Mouse (Mus musculus) megakaryocyte-erythroid progenitor cell, adult 5-6 weeks (primary cell): ENCODE data around the gene St8sia2. TPM values are rescaled to one million over a fixed set of nuclear protein-coding genes. Genes with fewer than 3 reads are reported as not detected.
"Not testable (repeated sequence)": the region's sequence is repeated elsewhere in the genome, so short reads cannot be mapped to it uniquely, and the experiment has no call there.

Experiments
- ATAC-seq: replicated peaks from 2 replicates; pipeline ENCODE4 v1.8.0; 2016; ENCODE audit warnings: mild to moderate bottlenecking, inconsistent platforms; ENCODE audit not compliant: severe bottlenecking, poor library complexity, low FRiP score, low TSS enrichment
- total RNA-seq, 2 experiments: library from RNA; stranded (forward) in 1 of 2; stranded (reverse) in 1 of 2; fragments of 200-1000, 215-1000 nt in 1 of 2; fragments of >200 nt in 1 of 2; fragmentation: Nextera tagmentation in 1 of 2; gene quantifications; 2 replicates each; pipeline ENCODE4 v1.2.3; 2014 to 2017

The St8sia2 gene
- total RNA-seq, 2 experiments from 2014 or later = not detected

- no peak for ATAC-seq
Measured at GRCm38 (mm10) chr7:74000743-74001510, 12.6 kb downstream of the St8sia2 start.

DNA sequence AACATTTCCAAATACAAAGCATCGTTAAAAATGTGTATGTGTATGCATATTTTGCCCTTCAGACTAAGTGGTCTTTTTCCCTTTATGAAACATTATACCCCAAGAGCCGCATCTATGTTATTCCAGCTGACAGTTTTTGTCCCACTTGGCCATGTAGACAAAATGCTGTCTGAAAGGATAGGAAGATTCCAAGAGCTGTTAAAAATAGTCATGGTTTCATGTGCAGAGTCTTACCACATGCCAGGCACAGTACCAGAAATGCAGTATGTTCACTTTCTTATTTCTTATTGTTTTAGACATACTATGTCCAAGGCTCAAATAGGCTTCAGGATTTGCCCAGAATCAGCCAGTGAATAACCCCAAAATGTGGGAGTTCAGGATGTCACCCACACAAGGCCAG is 24.1 kb downstream of the St8sia2 start:
- no peak for ATAC-seq

DNA sequence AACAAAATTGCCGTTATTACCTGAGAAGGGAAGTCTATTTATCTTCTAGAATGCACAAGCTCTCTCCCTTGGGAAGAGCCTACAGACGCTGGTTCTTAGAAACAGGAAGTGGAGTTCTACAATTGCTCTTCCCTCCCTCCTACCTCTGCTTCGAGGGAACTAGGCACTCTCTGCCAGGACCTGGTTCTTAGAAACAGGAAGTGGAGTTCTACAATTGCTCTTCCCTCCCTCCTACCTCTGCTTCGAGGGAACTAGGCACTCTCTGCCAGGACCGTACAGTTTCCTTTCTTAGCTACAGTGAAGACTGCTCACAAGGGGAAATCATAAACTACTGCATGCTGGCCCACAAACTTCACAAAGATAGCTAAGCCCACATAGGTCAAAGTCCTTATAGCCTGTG is 41.3 kb downstream of the St8sia2 start:
- not testable (repeated sequence) for ATAC-seq

- no peak for ATAC-seq
Measured at GRCm38 (mm10) chr7:73965164-73965563, 48.3 kb downstream of the St8sia2 start.

- no peak for ATAC-seq
Measured at GRCm38 (mm10) chr7:73962431-73962830, 51.1 kb downstream of the St8sia2 start.

DNA sequence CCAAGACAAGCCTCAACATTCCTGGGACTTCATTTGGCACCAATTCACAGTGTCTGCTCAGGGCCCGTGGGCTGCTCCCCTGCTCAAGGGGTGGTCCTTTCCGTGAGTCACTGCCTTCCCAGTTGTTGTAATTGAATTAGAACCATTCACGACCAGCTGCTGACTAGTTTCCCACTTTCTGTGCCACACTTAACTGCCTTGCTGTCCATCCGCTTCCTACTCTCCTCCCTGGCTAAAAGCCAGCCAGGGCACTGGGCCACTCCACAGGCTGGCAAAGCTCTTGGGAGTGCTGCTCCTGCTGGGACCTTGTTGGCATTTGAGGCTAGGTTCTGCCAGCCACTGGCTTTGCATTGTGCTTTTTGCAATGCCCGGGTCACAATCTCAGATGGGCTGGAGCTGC is 59.0 kb downstream of the St8sia2 start:
- ATAC-seq = no peak

GRCm38 (mm10) chr7:73953131-73953530 is 60.4 kb downstream of the St8sia2 start:
- ATAC-seq = no peak

- ATAC-seq = no peak
Measured at GRCm38 (mm10) chr7:73941640-73942039, 71.8 kb downstream of the St8sia2 start.

GRCm38 (mm10) chr7:73939236-73939635 is 74.3 kb downstream of the St8sia2 start:
- no peak for ATAC-seq

GRCm38 (mm10) chr7:73938046-73938810 is 75.3 kb downstream of the St8sia2 start:
- ATAC-seq = no peak

GRCm38 (mm10) chr7:73936119-73936518 is 77.4 kb downstream of the St8sia2 start:
- no peak for ATAC-seq

GRCm38 (mm10) chr7:73935703-73936102 is 77.8 kb downstream of the St8sia2 start:
- ATAC-seq = no peak

- no peak for ATAC-seq
Measured at GRCm38 (mm10) chr7:73933036-73933435, 80.5 kb downstream of the St8sia2 start.

GRCm38 (mm10) chr7:73920921-73921485 is 92.5 kb downstream of the St8sia2 start:
- no peak for ATAC-seq

DNA sequence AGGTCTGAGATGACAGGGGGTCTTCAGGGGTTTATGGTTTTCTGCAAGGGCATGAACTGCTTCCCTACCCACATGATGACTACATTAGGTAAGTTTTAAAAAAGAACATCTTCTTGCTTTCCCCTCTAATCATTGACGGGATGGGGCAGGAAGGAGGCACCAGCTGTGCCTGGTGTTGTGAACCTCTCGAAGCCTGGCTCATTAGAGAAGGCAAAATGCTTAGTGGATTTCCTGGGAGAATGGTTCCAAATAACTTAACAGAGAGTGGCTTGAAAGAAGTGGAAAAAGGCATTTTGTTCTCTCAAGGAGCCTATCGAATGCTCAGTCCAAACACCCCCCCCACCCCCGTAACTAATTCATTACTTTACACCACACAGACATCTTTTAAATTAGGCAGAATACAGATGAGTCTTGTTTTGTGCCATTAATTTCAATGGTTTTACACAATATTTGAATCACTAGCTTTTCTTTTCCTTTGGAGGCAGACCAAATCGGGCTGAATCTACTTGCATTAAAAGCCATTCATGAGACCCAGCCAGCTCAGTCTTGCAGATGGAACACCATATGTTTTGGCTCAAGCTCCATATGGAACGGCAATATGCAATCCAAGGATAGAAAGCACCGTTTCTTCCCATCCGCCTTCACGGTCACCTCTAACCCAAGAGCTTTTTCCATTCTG is 95.7 kb downstream of the St8sia2 start:
- ATAC-seq = no peak

GRCm38 (mm10) chr7:73911899-73912298 is 101.6 kb downstream of the St8sia2 start:
- no peak for ATAC-seq

- no peak for ATAC-seq
Measured at GRCm38 (mm10) chr7:73910843-73911242, 102.6 kb downstream of the St8sia2 start.

DNA sequence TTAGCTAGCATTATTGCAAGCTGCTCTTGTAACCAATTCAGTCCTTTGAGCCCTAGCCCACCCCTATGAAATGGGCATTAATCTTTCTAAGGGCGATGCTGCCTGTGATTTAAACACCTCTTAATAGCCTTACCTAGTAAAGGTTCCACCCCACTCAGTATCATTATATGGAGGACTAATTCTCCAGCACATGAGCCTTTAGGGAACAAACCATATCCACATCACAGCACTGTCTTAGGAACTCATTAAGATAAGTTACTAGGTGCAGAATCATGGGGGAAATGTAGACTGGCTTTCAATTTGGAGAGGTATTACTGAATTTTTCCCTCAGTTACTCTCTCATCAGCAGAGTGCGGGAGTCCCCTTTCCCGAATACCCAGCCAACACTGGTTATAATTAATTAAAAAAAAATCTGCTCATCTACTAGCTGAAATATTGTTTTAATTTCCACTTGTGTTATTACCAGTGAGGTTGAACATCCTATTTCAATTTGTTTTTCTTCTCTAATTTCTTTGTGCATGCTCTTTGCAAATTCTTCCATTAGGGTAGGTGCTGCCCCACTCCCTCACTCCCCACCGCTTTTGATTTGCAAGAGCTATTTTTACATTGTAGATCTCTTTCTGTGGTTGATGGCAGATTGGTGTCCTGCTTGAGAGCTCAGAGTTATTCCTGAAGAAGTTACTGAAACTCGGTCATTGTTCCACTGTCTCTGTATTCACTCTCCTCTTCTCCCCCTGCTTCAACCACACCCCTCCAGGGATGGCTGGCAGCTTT is 103.9 kb downstream of the St8sia2 start:
- ATAC-seq = no peak

- no peak for ATAC-seq
Measured at GRCm38 (mm10) chr7:73894506-73894905, 119.0 kb downstream of the St8sia2 start.
